Mouse (Mus musculus) gastrocnemius, adult 2 months (tissue): ENCODE results near the gene Meox1. TPM values are rescaled to one million over a fixed set of nuclear protein-coding genes. Genes with fewer than 3 reads are reported as not detected.
A peak's percentile ranks its signal among the peaks of the same experiment; 100 is the strongest.

Source experiments
- DNase-seq: peaks from one replicate; pipeline ENCODE4 v3.0.0; 2022
- H3K27ac ChIP-seq: fragments of 200-600 bp; 2 replicates; pipeline ENCODE4 v1.8.1; 2022; ENCODE audit warnings: mild to moderate bottlenecking
- H3K4me3 ChIP-seq: fragments of 200-600 bp; 2 replicates; pipeline ENCODE4 v1.8.1; 2022; ENCODE audit warnings: mild to moderate bottlenecking, moderate library complexity
- CTCF ChIP-seq: fragments of 200-600 bp; IDR thresholded peaks from 2 replicates; pipeline ENCODE4 v1.8.1; 2022; ENCODE audit warnings: antibody characterized with exemption, mild to moderate bottlenecking, moderate library complexity
- intact Hi-C: fragments of 180-260 bp; cut with DNase I; formaldehyde crosslinking; loops from one replicate; pipeline ENCODE4 v1.15.1; 2025
- total RNA-seq, 2 experiments: library from RNA; stranded (reverse); gene quantifications; 2 replicates each; pipeline ENCODE4 v1.2.3; 2021

Gene Meox1
- total RNA-seq, 2 experiments from 2014 or later: 1.1 to 4.7 TPM

GRCm38 (mm10) chr11:101871435-101871834 lies 22.7 kb downstream of the Meox1 start:
- no peak overlapping the region for H3K27ac ChIP-seq
- no peak for DNase-seq
- intact Hi-C loops: no loop called here
- no peak overlapping the region for H3K4me3 ChIP-seq
- TF ChIP-seq CTCF: no peak

- H3K4me3 ChIP-seq: no peak overlapping the region
- H3K27ac ChIP-seq: no peak overlapping the region
- no peak for DNase-seq
- intact Hi-C loops: no loop called here
- no peak for TF ChIP-seq CTCF
Observed at GRCm38 (mm10) chr11:101870067-101870765, 24.0 kb downstream of the Meox1 start.

GRCm38 (mm10) chr11:101867513-101868052 lies 26.6 kb downstream of the Meox1 start:
- intact Hi-C loops: no loop called here
- DNase-seq: no peak
- Histone ChIP-seq H3K27ac (no peak overlapping the region), H3K4me3 (no peak overlapping the region)
- TF ChIP-seq CTCF: no peak

GRCm38 (mm10) chr11:101858742-101859141 lies 35.4 kb downstream of the Meox1 start:
- peak; percentile 36 for DNase-seq
- H3K4me3 ChIP-seq: no peak overlapping the region
- no peak for TF ChIP-seq CTCF
- intact Hi-C loops: no loop called here
- H3K27ac ChIP-seq: peak overlapping the region; percentile 43; the same call in 1 of the 2 replicates

GRCm38 (mm10) chr11:101855950-101856712 lies 38.0 kb downstream of the Meox1 start:
- Histone ChIP-seq H3K27ac (peak overlapping the region; percentile 63), H3K4me3 (no peak overlapping the region)
- peak; percentile 69 for DNase-seq
- no peak for TF ChIP-seq CTCF
- intact Hi-C loops: no loop called here

GRCm38 (mm10) chr11:101851042-101851441 lies 43.1 kb downstream of the Meox1 start:
- intact Hi-C loops: loop anchor here (5.0 kb wide), 1 partner anchor 41 kb away; the partner anchor contains the start of gene Meox1
- DNase-seq: peak; percentile 70
- Histone ChIP-seq H3K4me3 (no peak overlapping the region), H3K27ac (peak overlapping the region; percentile 62)
- TF ChIP-seq CTCF: no peak

GRCm38 (mm10) chr11:101849286-101849685 lies 44.9 kb downstream of the Meox1 start:
- intact Hi-C loops: no loop called here
- Histone ChIP-seq H3K27ac (peak overlapping the region; percentile 62), H3K4me3 (no peak overlapping the region)
- DNase-seq: peak; percentile 67
- peak; percentile 15; the same call in 1 of the 2 replicates for TF ChIP-seq CTCF

- TF ChIP-seq CTCF: no peak
- intact Hi-C loops: no loop called here
- Histone ChIP-seq H3K27ac (no peak overlapping the region), H3K4me3 (no peak overlapping the region)
- no peak for DNase-seq
Observed at GRCm38 (mm10) chr11:101847509-101847908, 46.7 kb downstream of the Meox1 start.

- no peak for TF ChIP-seq CTCF
- Histone ChIP-seq H3K4me3 (peak overlapping the region; percentile 11), H3K27ac (peak overlapping the region; percentile 81)
- DNase-seq: no peak
- intact Hi-C loops: no loop called here
Observed at GRCm38 (mm10) chr11:101842773-101843163, 51.4 kb downstream of the Meox1 start.

- DNase-seq: peak; percentile 29
- H3K4me3 ChIP-seq: peak overlapping the region; percentile 11
- TF ChIP-seq CTCF: no peak
- H3K27ac ChIP-seq: peak overlapping the region; percentile 81
- intact Hi-C loops: no loop called here
Observed at GRCm38 (mm10) chr11:101841998-101842772, 52.0 kb downstream of the Meox1 start.

GRCm38 (mm10) chr11:101840405-101840804 lies 53.8 kb downstream of the Meox1 start:
- TF ChIP-seq CTCF: peak; percentile 38
- no peak for DNase-seq
- Histone ChIP-seq H3K4me3 (no peak overlapping the region), H3K27ac (no peak overlapping the region)
- intact Hi-C loops: no loop called here

- DNase-seq: peak; percentile 70
- Histone ChIP-seq H3K27ac (peak overlapping the region; percentile 49; the same call in 1 of the 2 replicates), H3K4me3 (no peak overlapping the region)
- intact Hi-C loops: no loop called here
- no peak for TF ChIP-seq CTCF
Observed at GRCm38 (mm10) chr11:101839426-101839825, 54.7 kb downstream of the Meox1 start.
